Mouse (Mus musculus): ENCODE results near the gene Adgrg6.

DNA sequence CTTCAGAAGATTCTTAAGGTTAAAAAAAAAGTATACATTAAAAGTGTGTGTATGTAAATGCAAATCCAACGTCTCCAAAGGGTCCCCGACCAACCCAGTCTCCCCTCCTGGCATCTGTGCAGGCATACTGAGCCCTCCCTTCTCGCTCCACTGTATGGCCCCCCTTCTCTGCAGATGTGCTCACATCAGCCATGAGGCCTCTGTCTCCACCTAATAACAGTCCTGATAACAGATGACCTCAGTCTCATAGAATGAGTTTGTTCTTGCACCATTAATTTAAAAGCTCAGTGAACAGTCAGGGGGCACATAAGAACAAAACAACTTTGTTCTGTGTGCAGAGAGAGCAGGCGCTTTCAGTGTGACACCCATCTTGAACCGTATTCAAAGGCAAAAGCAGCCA is 27.6 kb downstream of the Adgrg6 start:
- TF ChIP-seq POLR2A (IDR thresholded peaks at IDR 0.05; ENCODE audit: borderline replicate concordance, control insufficient read depth, low read depth, low read length) (no peak), CTCF (IDR thresholded peaks at IDR 0.05; ENCODE audit: control insufficient read depth, insufficient read depth, low read length) (no peak)
